Mouse (Mus musculus): ENCODE measurements at regions not wholly inside any gene's neighbourhood (a gene's known extent, or its start where the extent isn't known, plus 50 kb on each side); places are given as distances from the start of the nearest gene placed in this dataset.

DNA sequence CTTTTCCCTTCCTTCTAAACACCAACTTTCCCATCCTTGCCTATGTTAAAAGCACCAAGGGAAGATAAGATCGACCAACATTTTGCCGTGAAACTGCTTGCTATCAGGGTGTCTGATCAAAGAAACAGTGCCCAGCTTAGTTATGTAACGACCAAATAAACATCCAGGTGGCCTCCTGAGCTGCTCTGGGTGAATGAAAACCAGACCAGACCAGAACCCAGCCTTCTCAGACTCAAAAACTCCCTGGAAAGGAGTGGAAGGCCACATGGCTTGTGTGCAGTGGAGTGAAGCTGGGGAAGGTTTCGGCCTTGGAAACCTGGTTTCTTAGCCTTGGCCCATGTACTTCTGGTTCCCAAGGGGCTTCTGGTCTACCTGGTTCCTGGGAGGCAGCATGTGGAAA lies 113.7 kb downstream of the Vapb start:
- no peak for TF ChIP-seq CTCF (conservative IDR thresholded peaks at IDR 0.05 in 1 of 2, IDR thresholded peaks at IDR 0.05 in 1 of 2; ENCODE audit: low read depth in 2 of 2, low read length in 2 of 2)
- TF ChIP-seq POLR2A (IDR thresholded peaks at IDR 0.05; ENCODE audit: low read depth, low read length) = no peak
- no peak for TF ChIP-seq UBTF (IDR thresholded peaks at IDR 0.05; ENCODE audit: low read depth, low read length)
- no peak for TF ChIP-seq USF1 (IDR thresholded peaks at IDR 0.05; ENCODE audit: low read depth, low read length)
- no peak for TF ChIP-seq MXI1 (IDR thresholded peaks at IDR 0.05; ENCODE audit: low read depth, low read length)
- TF ChIP-seq POLR2AphosphoS2 (IDR thresholded peaks at IDR 0.05; ENCODE audit: low read depth, low read length) = no peak
- TF ChIP-seq JUND (conservative IDR thresholded peaks at IDR 0.05; ENCODE audit: low read depth, low read length) = no peak
- TF ChIP-seq ZNF384 (IDR thresholded peaks at IDR 0.05; ENCODE audit: low read depth, low read length) = no peak
- no peak for TF ChIP-seq EP300 (IDR thresholded peaks at IDR 0.05; ENCODE audit: low read length)
